Mouse (Mus musculus): Measurements from ENCODE around the gene Aipl1.

Gene Aipl1

GRCm38 (mm10) chr11:72050168-72050894 lies 13.0 kb upstream of the Aipl1 start:
- no peak for DNase-seq (ENCODE audit: low read depth, low spot score)

DNA sequence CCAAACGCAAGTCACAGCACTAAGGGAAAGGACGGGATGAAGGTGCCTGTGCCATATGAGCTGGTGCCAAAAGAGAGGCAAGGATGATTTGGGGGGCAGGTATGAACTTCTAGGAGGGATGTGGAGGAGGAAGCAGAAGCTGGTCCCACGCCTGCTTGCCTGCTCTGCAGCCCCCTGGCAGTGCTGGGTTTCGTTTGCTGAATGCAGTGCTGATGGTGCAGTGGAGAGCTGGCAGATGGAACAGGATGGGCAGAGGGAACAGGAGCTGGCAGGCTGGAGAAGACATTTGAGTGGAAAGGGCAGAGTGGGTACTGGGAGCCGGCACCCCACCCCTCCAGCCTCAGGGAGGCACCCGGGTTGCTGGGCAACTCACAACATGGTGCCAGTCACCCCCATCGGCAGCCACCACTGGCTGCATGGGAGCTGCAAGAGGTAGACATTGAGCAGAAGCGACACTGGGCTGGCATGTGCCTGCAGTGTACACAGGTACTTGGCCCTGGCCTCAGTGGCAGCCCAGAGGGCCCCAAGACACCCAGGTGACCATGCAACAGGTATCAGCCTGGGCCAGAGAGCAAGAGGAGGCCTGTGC lies 12.0 kb upstream of the Aipl1 start:
- DNase-seq (ENCODE audit: low read depth, low spot score), result no peak

- DNase-seq (ENCODE audit: low read depth, low spot score), result no peak
These were observed 11.4 kb upstream of the Aipl1 start for GRCm38 (mm10) chr11:72048730-72049129.

DNA sequence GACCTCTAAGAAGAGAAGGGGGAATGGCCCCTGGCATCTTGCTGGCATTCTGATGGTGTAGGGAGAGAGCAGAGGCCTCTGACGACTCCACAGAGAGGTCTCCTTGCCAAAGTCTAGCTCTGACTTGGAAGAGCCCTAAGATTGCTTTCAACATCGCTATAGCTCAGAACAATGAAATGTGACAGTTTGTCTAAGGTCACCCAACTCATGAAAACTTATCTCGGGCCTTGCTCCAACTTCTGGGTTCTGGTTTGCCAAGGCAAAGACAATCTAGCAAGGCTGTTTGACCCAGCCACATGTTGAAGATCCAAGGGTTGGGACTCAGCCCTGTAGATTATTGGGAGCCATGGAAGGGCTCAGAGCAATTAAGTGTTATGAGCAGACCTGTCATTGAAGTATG lies 6.9 kb upstream of the Aipl1 start:
- no peak for DNase-seq (ENCODE audit: low read depth, low spot score)

DNA sequence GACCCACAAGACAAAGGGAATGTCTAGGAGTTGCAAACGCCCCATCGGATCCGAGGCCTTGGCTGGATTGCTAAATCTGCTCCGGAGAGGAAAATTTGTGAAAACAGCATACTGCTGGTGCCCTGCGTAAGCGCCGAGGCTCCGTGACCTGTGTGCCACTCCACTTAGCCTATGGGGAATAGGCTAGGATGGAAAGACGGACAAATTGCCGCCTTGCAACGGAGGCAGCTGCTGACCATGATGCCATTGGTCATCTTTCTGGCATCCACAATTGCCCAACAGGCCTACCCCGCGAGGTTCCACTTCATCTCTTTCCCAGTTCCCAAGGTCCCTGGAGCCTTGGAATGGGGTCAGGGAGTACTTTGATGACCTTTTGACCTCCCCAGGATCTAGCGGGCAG lies 5.3 kb upstream of the Aipl1 start:
- no peak for DNase-seq (ENCODE audit: low read depth, low spot score)

DNA sequence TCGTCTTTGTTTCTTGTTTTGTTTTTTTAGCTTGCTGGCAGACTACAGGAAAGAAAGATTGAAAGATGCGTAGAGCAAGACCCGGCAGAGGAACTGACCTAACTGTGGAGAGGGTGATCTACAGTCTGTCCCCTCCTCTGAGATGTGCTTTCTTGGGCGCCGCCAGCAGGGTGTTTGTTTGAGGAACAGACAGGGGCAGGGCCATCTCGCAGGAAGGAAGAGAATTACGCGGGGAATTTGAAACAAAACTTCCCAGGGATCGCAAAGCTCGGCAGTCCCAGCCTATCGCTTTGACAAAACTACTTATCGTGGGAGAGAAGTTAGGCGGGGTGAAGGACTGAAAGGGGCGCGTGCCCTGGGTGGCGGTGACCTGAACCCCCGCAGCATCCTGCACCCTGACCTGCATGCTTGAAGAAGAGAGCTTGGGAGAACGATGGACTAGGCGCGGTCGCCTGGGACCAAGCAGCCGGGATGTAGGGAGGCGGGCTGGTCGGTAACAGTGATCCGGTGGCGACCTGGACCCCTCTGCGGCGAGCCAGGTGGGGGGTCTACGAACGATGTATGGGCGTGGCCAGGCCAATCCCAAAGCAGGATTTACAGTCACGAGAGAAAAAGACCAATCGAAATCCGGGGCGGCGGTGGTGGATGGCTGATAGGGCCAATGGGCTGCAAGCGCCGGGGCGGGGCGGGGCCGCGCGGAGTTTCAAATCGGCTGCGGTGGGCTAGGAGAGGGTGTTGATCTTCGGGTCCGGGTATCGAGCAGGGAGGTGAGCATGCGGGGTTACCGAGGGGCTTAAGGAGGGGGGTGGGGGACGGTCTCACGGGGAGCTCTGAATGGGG lies 4.7 kb upstream of the Aipl1 start, which contains the start of gene Pimreg:
Gene Pimreg, plus strand, starts transcription at position 265 of the 840 bp plus-strand sequence.
- peak; percentile 93 for DNase-seq (ENCODE audit: low read depth, low spot score)

DNA sequence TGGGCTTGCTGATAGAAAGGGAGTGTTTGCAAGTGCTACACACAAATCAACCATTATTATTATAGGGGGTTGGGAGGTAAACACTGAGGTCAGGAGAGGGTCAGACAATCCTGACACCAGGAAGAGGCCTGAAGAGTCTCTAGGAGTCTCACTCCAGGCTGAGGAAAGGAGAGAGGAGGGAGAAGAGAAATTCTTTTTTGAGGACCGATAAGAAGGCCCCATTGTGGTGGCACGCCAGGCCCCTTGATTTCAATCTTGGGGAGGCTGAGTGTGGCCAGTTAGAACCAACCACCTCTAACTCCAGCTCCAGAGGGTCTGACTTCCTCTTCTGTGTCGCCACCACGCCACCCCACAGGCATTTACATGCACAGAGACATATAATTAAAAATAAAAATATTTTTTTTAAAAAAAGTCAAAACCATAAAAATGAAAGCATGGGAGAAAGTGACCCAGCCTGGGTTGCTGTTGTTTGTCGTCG lies 4.0 kb upstream of the Aipl1 start:
- no peak for DNase-seq (ENCODE audit: low read depth, low spot score)

- DNase-seq (ENCODE audit: low read depth, low spot score), result no peak
These were observed 2.5 kb upstream of the Aipl1 start for GRCm38 (mm10) chr11:72039599-72040386.

DNA sequence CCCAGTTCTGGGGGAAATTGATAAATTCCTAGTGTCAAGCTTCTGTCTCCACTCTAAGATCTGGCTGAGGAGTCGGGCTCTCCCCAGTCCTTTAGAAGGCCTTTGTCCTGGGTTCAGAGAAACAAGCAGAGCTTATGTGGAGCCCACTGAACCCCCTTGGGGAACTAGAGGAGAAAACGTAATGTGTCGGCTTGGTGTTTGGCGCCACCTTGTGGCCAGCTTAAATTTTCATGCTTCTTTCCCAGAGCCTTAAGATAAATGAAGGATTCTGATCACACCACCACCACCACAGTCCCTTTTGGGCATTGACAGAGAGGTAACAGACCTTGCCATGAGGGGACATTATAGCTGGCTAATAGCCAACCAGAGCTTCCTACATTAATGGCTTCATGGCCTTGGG lies 687 bp upstream of the Aipl1 start:
- DNase-seq (ENCODE audit: low read depth, low spot score), result peak; percentile 68

DNA sequence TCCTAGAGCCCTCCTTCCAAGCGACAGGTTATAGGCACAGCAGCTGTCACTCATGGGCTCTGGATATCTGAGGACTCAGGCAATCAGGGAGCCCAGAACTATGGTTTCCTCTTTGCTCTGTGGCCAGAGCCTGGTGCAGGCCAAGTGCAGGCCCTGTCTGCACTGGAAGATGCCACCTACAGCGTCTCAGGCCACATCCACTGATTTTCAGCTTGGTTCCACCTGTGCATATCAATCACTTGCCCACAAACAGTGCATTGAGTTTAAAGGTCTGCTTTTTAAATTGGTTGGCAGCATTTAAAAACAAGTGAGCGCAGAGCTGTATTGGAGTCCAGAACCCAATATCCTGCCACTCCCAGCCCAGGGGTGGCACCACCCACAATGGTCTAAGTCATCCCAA lies 4.7 kb downstream of the Aipl1 start:
- DNase-seq (ENCODE audit: low read depth, low spot score), result no peak

DNA sequence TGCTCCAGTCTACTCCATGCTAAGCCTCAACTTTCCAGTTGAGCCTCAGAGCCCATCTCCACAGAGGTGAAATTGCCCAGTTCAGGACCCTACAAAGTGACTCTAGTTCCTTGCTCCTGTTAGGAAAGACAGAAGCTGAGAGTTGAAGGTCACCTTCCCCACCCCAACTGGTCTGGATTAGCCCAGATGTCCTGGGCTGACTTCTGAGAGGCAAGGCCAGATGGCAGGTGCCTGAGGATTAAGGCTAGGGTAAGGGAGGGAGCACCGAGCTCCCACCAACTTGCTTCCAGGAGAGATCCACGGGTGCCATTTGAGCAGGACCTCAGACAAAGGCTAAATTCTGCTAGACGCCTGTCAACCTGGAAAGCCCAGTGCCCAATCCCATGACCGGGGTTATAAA lies 5.2 kb downstream of the Aipl1 start:
- peak; percentile 33 for DNase-seq (ENCODE audit: low read depth, low spot score)

DNA sequence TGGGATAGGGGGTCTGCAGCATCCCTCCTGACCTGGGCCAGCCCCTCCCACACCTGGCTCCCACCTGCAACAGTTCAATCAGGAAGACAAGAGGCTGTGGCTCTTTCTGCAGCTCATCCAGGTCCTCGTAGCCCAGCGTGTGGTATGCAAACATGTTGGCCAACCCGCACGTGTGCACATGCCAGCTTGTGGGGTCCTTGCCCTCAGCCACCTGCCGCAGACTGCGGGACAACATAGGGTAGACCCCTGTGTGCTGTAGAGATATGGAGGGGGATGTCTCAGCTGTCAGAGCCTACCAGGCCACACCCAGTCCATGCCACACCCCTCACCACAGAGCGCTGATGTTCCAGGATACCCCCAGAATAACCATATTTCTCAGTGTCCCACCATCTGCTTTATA lies 6.0 kb downstream of the Aipl1 start:
- no peak for DNase-seq (ENCODE audit: low read depth, low spot score)

DNA sequence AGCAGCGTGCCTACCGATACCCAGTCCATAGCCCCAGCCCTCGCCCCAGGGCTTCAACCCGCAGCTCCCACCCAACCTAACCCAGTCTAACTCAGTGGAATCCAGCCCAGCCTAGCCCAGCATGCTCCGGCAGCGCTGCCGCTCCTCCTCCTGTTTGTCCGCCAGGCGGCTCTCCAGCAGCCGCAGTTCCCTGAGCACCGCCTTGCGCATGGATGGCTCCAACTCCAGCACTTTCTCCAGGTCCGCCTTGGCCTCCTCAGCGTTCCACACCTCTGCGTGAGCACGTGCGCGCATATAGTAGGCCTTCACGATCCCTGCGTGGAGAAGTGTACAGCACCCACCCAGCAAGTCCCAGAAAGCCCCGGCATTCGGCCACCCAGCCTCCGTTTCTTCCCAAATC lies 8.2 kb downstream of the Aipl1 start:
- peak; percentile 78 for DNase-seq (ENCODE audit: low read depth, low spot score)

GRCm38 (mm10) chr11:72027836-72028235 lies 9.5 kb downstream of the Aipl1 start:
- DNase-seq (ENCODE audit: low read depth, low spot score), result no peak

DNA sequence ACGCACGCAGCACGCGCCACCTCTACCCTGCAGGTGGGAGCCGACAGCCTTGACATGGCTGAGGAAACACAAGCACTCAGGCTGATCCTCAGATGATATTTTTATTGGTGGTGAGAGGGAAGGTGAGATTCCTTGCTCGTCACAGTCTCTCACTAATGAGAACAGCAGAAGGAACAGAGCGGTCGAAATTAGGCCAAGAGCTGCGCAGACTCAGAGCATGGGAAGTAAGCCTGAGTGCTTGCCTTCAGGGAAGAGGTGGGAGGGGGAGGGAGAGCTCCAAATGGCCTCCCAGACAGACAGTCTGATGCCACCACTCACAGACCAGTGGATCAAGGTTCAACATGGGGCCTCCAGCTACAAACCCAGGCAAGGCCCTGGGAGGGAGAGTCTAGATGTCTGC lies 10.8 kb downstream of the Aipl1 start:
- DNase-seq (ENCODE audit: low read depth, low spot score), result no peak

- DNase-seq (ENCODE audit: low read depth, low spot score), result peak; percentile 74
These were observed 11.5 kb downstream of the Aipl1 start for GRCm38 (mm10) chr11:72025843-72026242.

- DNase-seq (ENCODE audit: low read depth, low spot score), result peak; percentile 81
These were observed 13.0 kb downstream of the Aipl1 start for GRCm38 (mm10) chr11:72024193-72024781.

DNA sequence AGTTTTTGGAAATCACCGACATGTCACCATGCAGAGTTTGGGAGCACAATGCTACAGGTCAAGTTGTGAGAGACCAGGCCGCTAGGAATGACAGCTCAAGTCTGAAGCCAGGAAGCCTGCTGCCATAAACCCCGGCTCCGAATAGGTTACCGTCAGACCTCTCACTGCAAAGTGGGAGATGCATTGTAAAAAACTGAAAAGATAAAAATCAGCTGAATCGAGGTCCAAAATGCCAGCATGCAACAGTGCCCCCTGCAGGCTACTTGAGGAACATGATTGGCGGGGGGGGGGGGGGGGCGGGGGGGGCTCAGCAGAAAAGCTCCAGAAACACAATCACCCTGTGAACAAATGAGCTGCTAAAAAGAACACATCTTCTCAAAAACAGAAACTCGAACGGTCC lies 13.7 kb downstream of the Aipl1 start:
- DNase-seq (ENCODE audit: low read depth, low spot score), result peak; percentile 27

GRCm38 (mm10) chr11:72022827-72023226 lies 14.5 kb downstream of the Aipl1 start:
- DNase-seq (ENCODE audit: low read depth, low spot score), result no peak

GRCm38 (mm10) chr11:72021015-72021414 lies 16.3 kb downstream of the Aipl1 start:
- no peak for DNase-seq (ENCODE audit: low read depth, low spot score)

DNA sequence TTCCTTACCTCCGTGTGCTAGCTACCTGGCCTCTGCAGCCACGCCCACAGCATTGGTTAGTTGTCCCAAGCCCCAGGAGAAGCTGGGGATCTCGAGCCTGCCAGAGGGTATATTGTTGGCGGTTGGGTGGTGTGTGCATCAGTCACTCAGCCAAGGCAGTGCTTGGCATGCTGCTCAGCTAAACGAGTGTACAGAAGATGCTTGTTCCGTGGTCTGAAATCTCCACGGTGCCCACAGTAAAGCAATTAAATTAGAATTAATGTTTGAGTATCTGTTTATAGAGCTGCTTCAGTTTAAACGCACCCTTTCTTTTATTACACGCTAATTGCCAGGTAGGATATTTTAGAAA lies 20.1 kb downstream of the Aipl1 start:
- no peak for DNase-seq (ENCODE audit: low read depth, low spot score)

Data from ZHBTc4 (cell line).